Mouse (Mus musculus): ENCODE results near the gene Klhl29.

Gene Klhl29

DNA sequence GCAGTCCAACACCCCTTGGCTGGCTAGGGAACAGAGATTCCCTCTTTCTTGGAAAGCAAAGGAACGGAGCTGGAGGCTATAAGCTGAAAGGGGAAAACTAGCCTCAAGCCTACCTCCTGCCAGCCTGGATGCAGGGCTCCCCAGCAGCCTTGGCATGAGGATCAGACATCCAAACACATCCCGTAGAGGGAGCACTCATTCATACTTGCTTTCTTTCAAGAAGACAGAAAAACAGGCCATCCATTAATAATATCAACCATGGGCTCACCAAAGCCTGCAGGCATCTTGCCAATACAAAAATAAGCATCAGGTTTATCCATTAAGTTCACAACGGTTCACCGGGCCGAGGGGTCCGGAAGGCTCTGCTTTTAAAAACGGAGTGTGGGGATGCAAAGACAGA is 79.1 kb downstream of the Klhl29 start:
- DNase-seq (ENCODE audit: low spot score) = no peak

DNA sequence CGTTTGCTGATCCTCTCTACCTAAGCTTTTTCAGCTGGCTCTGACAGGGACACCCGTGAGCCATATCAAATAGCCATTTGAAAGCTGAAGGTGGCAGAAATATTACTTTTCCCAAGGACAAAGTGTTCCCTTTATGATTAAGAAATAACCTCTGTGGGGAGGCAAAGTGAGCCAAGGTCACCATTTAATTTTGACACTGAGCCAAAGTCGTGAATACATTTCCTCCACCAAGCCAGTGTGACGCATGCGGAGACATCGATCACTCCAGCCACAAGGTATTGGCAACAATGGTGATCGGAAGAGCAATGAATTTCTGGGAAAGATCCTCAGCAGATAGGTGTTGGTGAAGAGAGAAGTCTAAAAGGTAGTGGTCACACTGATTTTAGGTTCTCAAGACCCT is 83.2 kb downstream of the Klhl29 start:
- DNase-seq (ENCODE audit: low spot score) = no peak

DNA sequence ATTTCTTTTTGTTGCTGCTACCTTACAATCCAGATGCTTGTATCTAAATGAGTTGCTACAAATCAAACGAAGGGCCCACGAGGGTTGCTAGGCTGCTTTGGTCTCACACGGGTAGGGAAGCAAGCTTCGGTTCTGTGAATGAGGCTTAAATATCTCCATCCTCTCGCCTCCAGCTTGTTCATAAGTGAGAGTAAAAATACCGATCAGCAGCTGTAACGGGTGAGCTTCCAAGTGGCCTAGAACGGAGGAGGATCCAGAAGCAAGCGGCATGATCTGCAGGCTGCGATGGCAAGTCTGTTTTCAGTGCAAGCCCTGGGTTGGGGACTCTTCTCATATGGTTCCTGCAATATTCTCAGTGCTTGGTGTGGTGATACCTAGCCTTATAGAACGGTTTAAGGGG is 89.9 kb downstream of the Klhl29 start:
- DNase-seq (ENCODE audit: low spot score) = no peak

DNA sequence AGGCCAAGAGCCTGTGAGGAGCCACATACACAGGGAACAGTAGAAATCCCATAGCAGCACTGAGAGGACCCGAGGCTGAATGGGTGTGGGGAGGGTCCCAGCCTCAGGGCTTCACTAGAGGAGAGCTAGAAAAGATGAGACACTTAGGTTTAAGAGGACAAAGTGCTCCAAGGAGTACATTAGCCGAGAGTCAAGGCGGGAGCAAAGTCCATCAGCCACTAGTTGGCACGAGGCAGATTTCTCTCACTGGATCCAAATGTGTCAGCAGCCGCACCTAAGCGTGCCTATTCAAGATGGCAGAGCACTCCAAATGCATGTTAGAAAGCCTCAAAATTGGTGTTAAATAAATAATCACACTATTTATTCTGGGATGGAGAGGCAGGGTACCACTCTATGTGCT is 90.5 kb downstream of the Klhl29 start:
- no peak for DNase-seq (ENCODE audit: low spot score)

DNA sequence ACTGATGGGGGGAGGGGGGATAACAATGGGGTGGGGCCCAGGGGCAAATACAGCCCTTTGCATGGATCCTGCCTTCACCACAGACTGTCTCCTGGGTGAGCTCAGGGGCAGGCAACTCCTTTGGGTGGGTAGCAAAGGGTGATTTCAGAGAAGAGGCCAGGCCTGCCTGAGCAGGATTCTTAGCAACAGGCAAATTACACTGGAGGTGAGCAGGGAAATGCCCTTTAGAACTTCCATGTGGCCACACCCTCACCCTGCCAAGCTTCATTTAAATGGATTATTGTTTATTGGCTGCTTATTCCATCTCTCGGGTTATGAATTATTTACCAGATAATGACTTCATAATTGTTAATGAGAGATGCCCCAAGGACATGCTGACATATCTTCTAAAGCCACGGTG is 91.8 kb downstream of the Klhl29 start:
- DNase-seq (ENCODE audit: low spot score) = no peak

DNA sequence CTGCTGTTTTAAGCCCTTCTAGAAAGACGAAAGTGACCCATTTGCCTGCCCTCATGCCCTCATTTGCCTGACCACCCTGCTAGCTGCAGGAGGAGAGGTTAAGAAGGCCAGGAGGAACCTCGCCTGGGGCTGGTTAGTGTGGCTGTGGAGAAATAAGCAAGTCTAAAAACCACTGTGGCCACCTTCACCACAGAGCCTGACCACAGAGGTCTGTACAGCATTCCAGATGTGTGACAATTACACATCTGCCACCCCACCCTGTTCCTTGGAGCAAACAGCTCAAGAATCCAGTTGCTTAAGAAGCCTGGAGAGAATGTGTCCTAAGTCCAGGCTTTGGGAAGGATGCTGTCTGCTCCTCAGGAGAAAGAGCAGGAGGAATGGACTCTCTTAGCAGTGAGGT is 92.9 kb downstream of the Klhl29 start:
- DNase-seq (ENCODE audit: low spot score) = no peak

DNA sequence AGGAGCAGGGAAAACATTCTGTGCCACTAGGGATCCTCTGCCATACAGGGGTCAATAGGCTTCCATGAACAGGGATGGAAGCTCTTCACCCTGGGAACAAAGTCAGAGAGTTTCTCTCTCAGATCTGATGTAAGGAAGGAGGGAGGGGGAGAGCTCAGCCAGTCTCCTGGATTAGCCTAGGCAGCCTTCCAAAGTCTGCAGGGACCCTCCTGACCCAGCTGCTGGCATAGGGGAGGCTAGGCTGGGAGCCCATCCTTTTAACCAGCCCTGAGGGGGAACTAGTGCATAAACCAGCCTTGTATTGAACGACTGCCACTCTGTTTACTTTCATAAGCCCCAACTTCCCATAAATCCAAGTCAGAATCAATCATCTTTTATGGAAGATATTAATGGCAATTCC is 95.6 kb downstream of the Klhl29 start:
- DNase-seq (ENCODE audit: low spot score) = no peak

DNA sequence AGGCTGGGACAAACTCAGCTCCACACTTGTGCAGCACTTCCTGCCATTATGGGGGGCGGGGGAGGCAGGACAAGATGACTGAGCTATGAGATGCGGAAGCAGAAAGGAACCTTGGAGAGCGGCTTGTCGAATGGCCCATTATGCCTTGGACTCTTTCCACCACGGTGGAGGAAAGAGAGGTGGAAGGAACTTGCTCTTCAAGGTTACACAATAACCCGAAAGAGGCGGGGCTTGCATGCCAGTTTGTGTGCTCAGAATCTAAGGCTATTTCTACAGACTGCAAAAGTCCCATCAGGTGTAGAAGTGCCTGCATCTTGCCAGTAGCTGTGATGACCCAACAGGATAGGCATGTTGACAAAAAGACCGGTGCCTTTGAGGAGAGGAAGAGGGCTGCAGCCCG is 98.5 kb downstream of the Klhl29 start:
- peak; percentile 25 for DNase-seq (ENCODE audit: low spot score)

DNA sequence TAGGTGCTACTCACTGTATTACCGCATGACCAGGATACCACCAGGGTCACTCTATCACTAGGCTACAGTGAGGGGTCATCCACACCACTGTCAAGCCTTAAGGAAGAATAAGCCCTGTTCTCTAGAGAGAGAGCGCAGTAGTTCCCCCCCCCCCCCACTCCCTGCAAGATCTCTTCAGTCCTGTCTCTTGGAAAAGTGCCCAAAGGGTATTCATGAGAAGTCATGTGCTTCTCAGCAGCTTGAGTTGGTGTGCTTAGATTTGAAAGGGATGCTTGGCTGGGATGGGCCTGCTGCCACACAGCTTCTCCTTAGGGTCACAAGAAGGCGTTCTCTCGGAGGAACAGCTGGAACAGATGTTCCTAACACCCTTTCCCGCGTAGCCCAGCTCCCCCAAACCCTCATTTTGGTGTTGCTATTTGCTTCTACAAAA is 100.0 kb downstream of the Klhl29 start:
- no peak for DNase-seq (ENCODE audit: low spot score)

DNA sequence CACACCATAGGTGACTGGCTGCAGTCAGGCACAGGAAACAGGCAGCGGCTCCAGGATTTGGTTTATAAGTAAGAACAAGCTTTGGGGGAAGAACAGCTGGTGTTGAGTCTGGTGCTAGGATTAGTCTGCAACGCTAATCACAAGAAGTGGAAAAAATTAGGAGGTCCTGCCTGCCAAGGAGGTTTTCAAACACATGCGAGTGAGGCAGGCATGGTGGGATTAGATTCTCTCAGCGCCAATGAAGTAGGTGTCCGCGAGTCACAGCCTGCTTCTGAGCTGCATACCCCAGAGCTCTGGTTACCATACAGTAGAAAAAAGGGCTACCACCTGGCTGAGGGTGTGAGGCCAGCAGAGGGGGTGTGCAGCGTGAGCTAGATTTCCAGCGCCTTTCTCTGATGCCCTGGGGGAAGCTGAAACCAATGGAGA is 101.0 kb downstream of the Klhl29 start:
- DNase-seq (ENCODE audit: low spot score) = no peak

DNA sequence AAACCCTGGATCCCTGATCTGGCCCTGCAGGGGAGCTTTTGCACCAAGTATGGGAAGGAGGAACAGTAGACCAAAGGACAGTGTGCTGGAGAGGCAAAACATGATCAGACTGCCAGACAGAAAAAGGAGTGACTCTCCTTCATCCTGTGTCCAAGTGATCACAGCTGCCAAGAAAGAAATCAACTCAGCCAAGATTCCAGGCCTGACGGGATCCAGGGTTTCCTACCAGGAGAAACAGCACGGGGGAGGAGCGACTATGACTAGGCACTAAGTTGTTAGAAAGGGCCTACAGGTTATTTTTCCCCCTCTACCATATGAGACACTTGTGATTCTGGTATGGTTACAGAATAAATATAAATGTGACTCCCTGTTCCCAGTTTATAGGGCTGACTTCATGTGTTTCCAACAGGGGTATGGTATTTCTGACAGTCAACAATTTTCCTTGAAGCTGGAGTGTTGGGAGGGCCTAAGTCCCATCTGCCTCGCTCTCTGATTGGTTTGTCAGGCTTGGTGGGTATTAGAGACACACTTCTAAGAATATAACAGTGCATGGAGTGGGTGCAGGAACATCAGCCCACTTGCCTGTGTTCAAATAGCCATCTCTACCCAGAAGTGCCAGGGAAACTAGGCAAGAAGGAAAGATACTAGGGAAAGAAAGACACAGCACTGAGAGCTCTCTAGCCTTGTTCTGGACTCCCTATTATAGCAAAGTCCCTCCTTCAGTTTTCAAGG is 102.0 kb downstream of the Klhl29 start:
- no peak for DNase-seq (ENCODE audit: low spot score)

DNA sequence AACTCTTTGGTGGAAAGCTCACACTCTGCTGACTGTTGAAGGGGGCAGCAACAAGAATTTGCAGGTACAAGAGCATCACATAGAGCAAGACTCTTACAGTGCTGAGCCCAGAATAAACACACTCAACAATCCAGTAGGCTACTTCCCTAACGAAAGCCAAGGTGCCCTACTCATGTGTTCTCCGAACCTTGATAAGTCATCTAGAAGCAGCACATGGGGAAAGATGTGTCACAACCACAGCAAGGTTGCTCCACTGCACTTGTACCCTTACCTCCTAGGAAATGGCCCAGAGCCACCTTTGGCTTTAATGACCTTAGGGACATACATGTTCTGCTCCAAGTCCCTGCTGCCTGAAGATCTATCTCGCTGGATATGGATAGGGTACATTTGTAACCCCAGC is 105.0 kb downstream of the Klhl29 start:
- DNase-seq (ENCODE audit: low spot score) = no peak

DNA sequence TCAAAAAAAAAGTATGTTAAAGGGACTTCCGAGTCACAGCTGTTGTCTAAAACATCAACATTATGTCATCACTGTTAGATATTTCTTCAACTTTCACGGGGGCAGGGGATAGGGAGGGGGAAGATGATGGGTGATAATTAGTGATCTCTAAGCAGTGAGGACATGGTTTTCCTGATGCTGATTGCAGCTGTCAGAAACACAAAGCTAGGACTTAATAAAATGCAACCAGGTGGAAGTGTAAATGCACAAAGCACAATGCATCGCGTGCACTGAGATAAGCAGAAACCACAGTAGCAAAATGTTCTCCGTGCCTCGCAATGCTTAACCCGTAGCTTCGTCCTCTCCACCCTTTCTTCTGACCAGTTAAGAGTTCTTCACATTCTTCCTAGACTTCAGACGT is 105.5 kb downstream of the Klhl29 start:
- DNase-seq (ENCODE audit: low spot score) = no peak

DNA sequence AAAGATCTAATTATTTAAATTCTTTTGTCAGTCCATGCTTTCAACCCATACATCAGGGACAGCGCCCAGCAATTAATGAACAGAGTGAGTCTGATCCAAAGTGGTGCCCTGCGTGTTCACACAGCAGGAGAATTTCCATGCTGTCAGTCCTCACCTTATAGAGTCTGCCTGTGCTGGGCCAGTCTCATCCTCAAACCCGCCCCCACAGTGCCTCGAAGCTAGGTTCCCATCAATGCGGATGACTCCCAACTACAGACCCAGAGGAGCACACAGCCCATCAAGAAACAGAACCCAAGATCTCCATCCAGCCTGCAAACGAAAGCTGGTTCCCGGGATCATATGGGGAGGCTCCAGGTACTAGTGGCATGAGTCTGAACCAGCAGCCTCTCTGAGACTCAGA is 106.4 kb downstream of the Klhl29 start:
- DNase-seq (ENCODE audit: low spot score) = no peak

DNA sequence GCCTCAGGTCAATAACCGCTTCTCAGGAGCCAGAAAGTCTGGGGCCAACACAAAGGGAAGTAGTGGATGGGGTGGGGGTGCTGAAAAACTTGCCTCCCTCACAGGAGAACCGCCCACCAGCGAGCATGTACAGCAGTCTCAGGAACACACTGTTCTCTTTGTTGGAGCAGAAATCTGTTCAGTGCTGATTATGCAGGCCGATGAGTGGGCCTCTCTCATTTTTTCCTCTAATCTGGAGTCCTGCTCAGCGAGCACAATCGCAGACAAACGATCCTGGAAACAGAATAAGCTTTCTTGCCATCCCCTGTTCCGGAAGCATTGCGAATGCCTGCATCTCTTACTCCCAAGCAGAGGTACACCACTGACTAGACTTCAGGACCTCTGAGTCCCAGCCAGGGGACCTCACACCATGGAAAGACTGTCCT is 107.3 kb downstream of the Klhl29 start:
- DNase-seq (ENCODE audit: low spot score) = no peak

DNA sequence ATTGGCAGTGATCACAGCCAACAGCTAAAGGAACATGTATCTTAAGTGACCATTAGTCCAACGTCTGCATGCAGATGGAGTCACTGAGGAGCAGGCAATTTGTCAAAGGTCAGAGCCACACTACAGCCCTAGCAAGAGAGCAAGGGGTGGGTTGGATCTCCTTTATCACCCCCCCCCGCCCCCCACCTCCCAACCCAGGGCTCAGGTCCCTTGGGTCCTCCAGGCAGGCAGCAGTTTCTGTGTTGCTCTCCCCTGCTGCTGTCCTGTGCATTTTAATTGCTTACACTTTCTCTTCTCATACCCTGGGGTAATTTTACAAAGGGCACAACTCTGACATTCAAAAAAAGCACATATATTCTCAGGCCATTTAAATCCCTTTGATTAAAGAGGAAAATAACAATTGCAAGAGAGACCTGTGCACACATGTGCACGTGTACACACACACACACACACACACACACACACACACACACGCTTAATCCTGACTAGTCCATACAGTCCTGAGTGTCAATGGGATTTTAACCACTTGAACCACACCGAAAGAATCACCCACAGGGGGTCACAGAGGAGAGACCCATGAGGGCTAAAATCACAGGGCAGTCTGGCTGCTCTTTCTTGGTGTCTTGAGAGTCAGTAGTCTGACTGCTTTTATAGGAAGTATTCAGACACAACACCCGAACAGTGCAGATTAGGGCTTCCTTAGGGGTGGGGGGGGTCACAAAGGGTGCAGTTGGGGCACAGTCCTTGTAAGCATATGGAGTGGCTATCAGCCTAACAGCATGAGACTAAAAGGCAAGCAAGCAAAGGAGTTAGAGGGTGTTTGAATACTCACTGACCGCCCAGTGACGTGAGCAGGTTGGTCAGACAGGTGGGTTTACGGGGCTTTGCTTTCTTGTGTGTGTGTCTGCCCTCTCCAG is 108.0 kb downstream of the Klhl29 start:
- no peak for DNase-seq (ENCODE audit: low spot score)

DNA sequence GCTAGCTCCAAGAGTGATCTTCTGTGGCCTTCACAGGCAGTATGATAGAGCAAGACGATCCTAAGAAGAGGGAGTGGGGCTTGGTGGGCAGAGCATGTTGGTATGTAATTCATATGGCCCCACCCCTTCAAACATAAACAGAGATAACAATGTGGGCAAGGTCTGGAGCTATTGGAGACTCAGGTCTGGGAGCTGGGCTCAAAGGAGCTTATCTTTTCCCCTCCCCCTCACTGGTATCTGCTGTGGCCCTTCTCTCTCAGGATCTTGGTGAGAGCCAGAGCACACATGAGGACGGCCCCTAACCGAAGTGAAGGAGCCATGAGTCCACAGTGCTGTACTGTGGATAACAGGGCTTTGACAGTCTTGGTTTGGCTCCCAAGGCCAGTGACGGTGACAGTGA is 108.7 kb downstream of the Klhl29 start:
- no peak for DNase-seq (ENCODE audit: low spot score)

DNA sequence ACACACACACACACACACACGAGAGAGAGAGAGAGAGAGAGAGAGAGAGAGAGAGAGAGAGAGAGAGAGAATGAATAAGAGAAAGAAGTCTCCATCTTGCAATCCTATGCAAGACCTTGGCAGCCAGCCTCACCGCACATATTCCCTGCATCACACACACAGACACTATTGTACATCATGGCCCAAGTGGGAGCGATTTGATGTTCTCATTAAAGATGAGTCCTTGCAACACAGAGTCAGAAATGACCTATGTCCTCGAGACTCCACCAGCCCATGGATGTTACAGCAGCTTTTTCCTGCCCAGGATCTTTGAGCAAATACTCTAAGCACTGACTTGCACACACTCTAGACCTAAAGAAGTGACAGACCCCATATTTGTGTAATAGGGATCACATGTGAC is 114.0 kb downstream of the Klhl29 start:
- DNase-seq (ENCODE audit: low spot score) = no peak

DNA sequence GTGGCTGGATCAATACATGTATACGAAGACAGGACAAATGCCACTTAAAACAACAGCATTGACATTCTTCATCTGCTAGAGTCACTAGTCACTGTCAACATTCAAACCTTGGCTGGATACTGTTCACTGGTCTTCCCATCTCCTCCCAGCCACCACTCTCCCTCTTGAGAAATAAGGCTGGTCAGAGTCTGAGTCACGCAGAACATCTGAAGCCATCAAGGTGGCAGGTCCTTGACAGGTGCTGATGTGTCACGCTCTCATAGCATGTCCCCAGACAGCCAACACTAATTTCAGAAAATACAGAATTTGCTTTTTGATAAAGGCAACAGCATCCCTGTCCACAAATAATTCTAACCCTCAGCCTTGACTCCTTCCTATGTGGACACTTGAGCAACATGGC is 116.7 kb downstream of the Klhl29 start:
- no peak for DNase-seq (ENCODE audit: low spot score)

DNA sequence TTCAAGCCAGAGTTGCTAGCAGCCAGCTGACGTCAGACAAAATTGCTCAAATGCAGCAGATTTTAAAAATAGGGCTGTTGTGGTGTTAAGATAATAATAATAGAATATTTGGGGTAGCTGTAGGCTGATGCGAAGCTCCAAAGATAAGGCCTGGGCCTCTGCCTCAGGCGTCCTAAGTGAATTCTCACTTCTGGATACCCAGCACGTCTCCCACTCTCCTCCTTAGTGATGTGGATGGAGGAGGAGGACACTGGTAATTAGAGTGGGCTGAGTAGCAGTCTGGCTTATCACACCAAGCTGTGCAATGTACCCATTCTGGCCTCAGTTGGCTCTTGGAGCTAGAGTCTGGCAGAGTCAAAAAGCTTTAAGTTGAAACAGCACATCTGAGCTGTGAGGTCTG is 118.3 kb downstream of the Klhl29 start:
- DNase-seq (ENCODE audit: low spot score) = no peak

DNA sequence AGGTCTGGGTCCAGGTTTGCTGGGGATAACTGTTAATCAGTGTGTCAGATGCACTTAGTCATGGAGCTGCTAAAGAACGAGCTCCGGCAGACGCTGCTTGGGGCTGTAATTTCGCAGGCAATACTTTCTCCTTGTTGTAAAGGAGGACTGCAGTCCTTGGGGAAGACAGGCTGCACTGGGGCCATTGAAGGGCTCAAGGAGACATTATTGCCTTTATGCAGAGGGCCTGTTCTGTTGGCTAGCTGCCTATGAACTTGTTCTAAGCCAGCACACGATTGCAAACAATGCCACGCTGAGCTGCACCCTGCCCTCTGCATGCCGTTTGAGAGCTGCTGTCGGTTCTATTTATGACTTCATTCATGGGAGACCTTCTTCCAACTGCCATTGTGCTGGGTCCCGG is 120.4 kb downstream of the Klhl29 start:
- no peak for DNase-seq (ENCODE audit: low spot score)

DNA sequence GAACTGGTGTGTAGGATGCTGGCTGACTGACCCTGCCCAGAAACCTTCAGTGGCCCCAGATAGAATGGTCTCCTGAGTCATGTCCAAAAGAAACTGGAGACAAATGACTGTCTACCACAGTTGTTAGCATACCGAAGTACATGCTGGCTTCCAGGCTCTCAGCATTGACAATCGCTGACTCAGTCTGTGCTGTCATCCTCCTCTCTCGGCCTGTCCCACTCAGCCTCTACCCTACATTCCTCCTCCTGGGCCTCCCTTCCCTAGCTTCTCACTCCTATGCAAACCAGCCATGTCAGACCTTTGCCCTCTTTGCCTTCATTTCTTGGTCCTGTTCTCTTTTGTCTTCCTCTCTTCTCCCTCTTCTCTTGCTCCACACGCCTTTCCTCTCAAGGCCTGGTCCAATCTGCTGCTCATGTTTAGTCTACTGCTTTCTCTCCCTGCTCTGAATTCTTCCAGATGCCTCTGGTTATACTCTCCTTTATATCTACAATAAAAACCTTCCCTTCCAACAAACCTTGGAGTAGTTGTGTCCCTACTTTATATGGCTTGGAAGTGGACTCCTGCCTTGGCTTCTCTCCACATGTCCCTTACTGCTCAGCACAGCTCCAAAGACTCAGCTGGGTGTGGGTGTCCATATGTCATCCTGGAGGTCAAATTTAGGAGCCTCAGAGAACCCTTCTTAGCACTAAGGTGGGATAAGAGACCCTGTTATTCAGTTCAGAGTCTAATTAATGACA is 121.1 kb downstream of the Klhl29 start:
- no peak for DNase-seq (ENCODE audit: low spot score)

All from ovary, postnatal 14 days (tissue).